Comparison of ENCODE assay signal across 8 mouse cellular contexts in genomic region chr8:25440391-25441056, GRCm38 (mm10).
A peak's percentile ranks its signal among the peaks of the same experiment; 100 is the strongest.
DNase-seq lines count a peak whose midpoint lies in the region; ATAC-seq lines count a peak whose summit lies in the region.

No protein-coding gene starts in this region.

- H3K27me3 ChIP-seq in limb, embryonic 11.5 days (ENCODE audit: control insufficient read depth, insufficient read depth, low read length) = no peaks in the 10 kb centered on the region
- no peaks in the 10 kb centered on the region for H3K27me3 ChIP-seq in neural tube, embryonic 14.5 days (ENCODE audit: control insufficient read depth, insufficient read depth, low read length)

- no peaks in the 10 kb centered on the region for H3K9me3 ChIP-seq in limb, embryonic 11.5 days (ENCODE audit: control insufficient read depth, low read length)
- no peaks in the 10 kb centered on the region for H3K9me3 ChIP-seq in neural tube, embryonic 14.5 days (ENCODE audit: control insufficient read depth, low read length)

- peak overlapping the region; percentile 80 for H3K27ac ChIP-seq in limb, embryonic 11.5 days (replicated peaks; ENCODE audit: low read depth, low read length)
- H3K27ac ChIP-seq in neural tube, embryonic 14.5 days (ENCODE audit: low read depth, low read length) = peak overlapping the region; percentile 5; the same call in 1 of the 2 replicates

- H3K4me2 ChIP-seq in limb, embryonic 11.5 days (ENCODE audit: low read depth, severe bottlenecking) = peak overlapping the region; percentile 26; the same call in 1 of the 2 replicates
- peak overlapping the region; percentile 19; the same call in 1 of the 2 replicates for H3K4me2 ChIP-seq in neural tube, embryonic 14.5 days (ENCODE audit: low read depth, low read length)

- peaks cover 22% of the 10 kb centered on the region for H3K4me1 ChIP-seq in limb, embryonic 11.5 days (ENCODE audit: control insufficient read depth, insufficient read depth, low read length)
- peaks cover 8% of the 10 kb centered on the region for H3K4me1 ChIP-seq in neural tube, embryonic 14.5 days (ENCODE audit: control insufficient read depth, insufficient read depth, low read length)

- 0 out of 2 replicates have a peak overlapping the region, but pooled peaks have one; percentile 35 for H3K9ac ChIP-seq in limb, embryonic 11.5 days (ENCODE audit: low read length)
- H3K9ac ChIP-seq in neural tube, embryonic 14.5 days (replicated peaks; ENCODE audit: low read depth, low read length) = no peak overlapping the region

- no peaks in the 10 kb centered on the region for H3K36me3 ChIP-seq in limb, embryonic 11.5 days (ENCODE audit: control insufficient read depth, insufficient read depth, low read length)
- H3K36me3 ChIP-seq in neural tube, embryonic 14.5 days (ENCODE audit: control insufficient read depth, insufficient read depth, low read length) = no peaks in the 10 kb centered on the region

- WGBS in limb, embryonic 11.5 days = 21% methylated on average over 12 of the region's 13 CpGs
- WGBS in neural tube, embryonic 14.5 days = 27% methylated on average over 13 of the region's 13 CpGs

- H3K4me3 ChIP-seq in limb, embryonic 11.5 days (ENCODE audit: low read depth, low read length) = no peak overlapping the region
- no peak overlapping the region for H3K4me3 ChIP-seq in neural tube, embryonic 14.5 days (ENCODE audit: low read depth, low read length)

- ATAC-seq in granulocyte monocyte progenitor cell, adult 5-6 weeks (replicated peaks; ENCODE audit: poor library complexity, severe bottlenecking) = peak; percentile 57
- ATAC-seq in limb, embryonic 11.5 days (ENCODE audit: insufficient number of reproducible peaks, low FRiP score, low TSS enrichment, low read depth) = peak; percentile 73
- ATAC-seq in neural tube, embryonic 14.5 days (ENCODE audit: low read depth) = peak; percentile 46; the same call in 1 of the 2 replicates

- DNase-seq in layer of hippocampus, adult 11-12 months (ENCODE audit: low spot score) = peak; percentile 45
- DNase-seq in layer of hippocampus, adult 9-10 months (ENCODE audit: low spot score) = no peak
- DNase-seq in cerebellum, adult 18-20 months = peak; percentile 81
- peak; percentile 77 for DNase-seq in kidney, adult 18-20 months
- DNase-seq in limb, embryonic 11.5 days (ENCODE audit: low spot score) = peak; percentile 56
- DNase-seq in thymus, postnatal 0 days (ENCODE audit: low spot score) = no peak

Comparison
In these comparisons a context has a peak if more than half of its experiments do, and no peak if none do; other contexts are left out.
1. DNase-seq: peak in layer of hippocampus, adult 11-12 months (single experiment), cerebellum, adult 18-20 months (2 of 2), kidney, adult 18-20 months (single experiment) and limb, embryonic 11.5 days (single experiment); none in layer of hippocampus, adult 9-10 months (single experiment) and thymus, postnatal 0 days (single experiment).
2. Peak in every context shown above with its lines, with median percentiles within 50 percentile points of each other: ATAC-seq.